Mouse (Mus musculus): ENCODE measurements around the gene Morn4.

- TF ChIP-seq CTCF (IDR thresholded peaks at IDR 0.05; ENCODE audit: low read depth, low read length), result no peak
- no peak for TF ChIP-seq POLR2AphosphoS5 (IDR thresholded peaks at IDR 0.05; ENCODE audit: insufficient replicate concordance, low read depth, low read length)
- no peak for TF ChIP-seq TAL1 (conservative IDR thresholded peaks at IDR 0.05; ENCODE audit: low read depth, low read length)
- TF ChIP-seq GATA1 (IDR thresholded peaks at IDR 0.05; ENCODE audit: borderline replicate concordance, low read length), result no peak
- TF ChIP-seq GATA2 (IDR thresholded peaks at IDR 0.05; ENCODE audit: borderline replicate concordance, low read depth, low read length), result no peak
Measured at GRCm38 (mm10) chr19:42054255-42054654, 31.9 kb downstream of the Morn4 start.
